Mouse (Mus musculus): ENCODE measurements around the gene Tmem179.

DNA sequence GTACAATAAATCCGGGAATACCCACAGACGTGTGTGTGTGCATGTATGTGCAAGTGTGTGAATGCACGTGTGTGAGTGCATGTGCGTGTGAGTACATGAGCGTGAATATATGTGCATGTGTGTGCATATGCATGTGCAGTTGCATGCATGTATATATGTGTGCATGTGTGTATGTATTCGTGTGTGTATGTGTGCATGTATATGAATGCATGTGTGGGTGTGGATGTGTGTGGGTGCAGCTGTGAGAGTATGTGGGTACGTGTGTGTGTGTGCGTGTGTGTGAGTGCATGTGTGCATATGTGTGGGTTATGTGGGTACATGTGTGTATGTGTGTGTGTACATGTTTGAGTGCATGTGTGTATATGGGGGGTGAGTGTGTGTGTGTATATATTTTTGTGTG, 29.6 kb upstream of the Tmem179 start:
- no peak for TF ChIP-seq CTCF (IDR thresholded peaks at IDR 0.05; ENCODE audit: low read depth)
- no peak for TF ChIP-seq EP300 (IDR thresholded peaks at IDR 0.05; ENCODE audit: low read depth)

Measured in liver, postnatal 0 days (tissue).